Mouse (Mus musculus) cerebellum, postnatal 4 days (tissue): ENCODE data around the gene Dmrt1.

ENCODE experiments used
- DNase-seq, 2 experiments: peaks; one replicate each; pipeline ENCODE4 v3.0.0; 2022; ENCODE audit warnings: low spot score in 2 of 2, mixed read lengths in 1 of 2

Gene Dmrt1

DNA sequence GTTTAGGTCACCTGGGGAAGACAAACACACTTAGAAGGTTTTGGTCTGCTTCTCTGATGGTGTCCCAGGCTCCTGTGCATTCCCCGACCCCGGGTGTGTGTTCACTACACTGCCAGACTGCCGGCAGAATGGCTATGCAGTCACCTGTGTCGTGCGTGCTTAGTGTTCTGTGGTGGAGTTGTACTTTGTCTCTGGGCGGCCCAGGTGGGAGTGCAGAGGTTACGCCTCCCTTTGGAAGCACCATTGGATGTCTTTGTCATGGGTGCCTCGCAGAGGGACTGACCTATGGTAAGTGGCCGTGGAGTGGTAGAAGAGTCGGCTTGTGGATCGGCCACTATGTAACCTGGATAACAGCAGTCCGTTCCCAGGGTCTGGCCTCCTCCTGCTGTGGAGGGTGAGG, 59.0 kb downstream of the Dmrt1 start:
- DNase-seq, result no peak

DNA sequence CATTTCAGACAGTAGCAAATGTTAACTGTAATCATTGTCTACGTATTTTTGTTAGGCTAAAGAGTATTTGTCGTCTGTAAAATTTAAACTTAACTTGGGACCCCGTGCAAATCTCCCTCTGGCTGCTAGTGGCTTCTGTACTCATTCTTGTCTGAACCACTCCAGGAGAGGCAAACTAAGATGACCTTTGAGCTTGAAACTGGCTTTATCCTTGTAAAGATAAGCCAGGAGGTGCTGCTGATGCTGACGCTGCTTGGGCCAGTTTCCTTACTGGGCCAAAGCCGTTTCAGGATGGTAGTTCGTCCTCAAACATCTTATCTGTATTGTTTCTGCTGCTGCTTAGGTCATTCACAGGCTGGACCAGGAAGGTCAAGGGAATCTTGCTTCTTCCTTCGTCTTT, 64.4 kb downstream of the Dmrt1 start:
- no peak for DNase-seq

DNA sequence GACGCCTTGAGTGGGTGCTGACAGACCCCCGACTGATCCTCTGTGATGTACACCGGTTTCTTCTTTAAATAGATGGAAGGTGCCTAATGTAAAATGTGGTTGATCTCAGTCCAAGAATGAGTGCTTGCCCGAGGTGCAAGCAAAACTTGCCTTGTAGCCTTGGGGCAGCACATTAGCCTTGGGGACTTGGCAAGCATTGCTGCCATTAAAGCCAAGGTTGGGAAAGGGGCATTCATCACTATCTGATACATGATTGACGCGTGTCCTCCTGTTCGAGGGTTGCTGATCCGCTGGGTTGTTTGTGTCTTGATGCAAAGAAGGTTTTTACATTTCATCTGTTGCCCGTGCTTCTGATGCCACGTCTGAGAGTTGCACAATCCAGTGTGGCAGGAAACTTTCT, 69.0 kb downstream of the Dmrt1 start:
- DNase-seq, result no peak

DNA sequence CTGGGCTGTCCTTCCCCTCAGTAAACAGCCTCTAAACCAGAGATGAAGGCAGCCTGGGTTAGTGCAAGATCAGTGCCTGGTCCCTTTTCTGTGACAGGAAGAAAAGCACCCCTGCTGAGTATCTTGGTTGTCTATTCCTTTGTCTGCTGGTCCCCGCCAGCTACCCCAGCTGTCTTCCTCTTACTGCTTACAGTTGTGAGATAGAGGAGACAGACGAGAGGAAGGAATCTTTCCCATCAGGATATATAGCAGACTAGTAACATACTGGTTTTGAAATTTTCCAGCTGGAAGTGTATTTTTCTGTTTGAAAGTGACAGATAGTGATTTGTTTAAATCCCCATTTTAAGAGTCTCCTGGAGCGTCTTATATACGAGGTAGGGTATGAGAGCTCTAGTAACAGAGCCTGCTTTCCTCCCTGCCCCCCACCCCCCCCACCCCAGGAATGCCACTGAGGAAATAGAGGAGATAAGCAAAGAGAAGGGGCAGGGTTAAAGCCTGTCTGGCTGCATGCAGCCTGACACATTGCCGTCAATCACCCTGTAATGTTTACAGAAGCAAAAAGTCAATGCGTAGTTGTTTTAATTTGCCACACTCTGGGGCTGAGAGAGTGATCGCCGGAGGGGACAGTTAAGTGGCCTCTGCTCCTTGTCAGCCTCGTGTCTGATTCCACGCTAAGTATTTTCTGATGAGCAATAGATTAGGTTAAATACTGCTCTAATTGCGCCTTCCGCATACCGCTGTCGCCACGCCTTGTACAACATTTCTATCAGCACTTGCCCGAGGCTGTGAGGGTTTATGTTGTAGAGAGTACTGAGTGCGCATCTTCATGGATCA, 69.8 kb downstream of the Dmrt1 start:
- DNase-seq, result no peak

DNA sequence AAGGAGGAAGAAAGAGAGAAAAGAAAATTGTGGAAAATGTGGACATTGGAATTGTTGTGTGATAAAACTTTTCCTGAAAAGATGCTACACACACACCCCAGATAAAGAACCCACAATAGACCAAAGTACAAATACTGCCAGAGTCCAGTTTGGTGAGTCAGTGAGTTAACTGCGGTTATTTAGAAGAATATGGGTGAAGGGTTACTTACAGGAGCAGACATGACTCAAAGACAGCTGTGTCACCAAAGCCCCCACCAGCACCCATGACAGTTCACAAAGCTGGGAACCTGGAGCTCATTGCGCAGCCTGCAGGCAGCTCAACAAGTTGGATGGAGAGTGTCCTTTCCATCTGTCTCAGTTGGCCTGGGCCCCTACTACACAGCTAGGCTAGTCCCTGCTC, 72.9 kb downstream of the Dmrt1 start:
- DNase-seq, result no peak

DNA sequence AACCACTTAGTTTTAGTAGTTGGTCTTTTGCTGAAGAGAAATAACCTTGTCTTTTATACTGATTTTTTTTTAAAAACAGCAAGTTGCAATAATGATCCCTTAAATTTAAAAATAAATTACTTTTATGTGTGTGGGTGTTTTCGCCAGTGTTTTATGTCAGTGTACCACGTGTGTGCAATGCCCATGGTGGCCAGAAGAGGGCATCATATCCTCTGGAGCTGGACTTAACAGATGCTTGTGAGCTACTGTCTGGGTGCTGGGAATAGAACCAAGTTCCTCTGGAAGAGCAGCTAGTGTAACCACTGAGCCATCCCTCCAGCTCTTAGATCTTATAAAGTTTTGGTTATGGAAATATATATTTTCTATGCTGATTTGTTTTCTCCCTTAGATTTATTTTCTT, 74.0 kb downstream of the Dmrt1 start:
- DNase-seq, result no peak

DNA sequence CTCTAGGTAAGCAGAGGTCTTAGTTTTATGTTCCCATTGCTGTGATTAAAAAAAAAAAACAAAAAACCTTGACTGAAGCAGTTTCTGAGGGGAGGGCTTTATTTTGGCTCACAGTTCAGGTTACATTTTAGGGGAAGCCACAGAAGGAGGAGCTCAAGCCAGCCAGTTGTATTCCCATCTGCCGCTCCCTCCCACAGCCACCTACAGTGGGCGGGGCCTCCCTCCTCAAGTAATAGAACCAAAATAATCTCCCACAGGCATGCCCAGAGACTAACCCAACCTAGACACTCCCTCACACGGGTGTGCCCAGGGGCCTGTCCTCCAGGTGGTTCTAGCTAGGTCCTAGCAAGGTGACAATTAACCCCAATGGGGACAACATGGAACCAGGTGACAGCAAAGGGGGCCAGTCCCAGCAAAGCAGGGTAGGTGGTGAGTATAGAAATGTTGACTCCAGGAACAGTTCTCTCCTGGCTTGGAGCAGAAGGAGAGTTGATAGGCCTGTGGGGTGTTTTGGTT, 92.4 kb downstream of the Dmrt1 start:
- no peak for DNase-seq

DNA sequence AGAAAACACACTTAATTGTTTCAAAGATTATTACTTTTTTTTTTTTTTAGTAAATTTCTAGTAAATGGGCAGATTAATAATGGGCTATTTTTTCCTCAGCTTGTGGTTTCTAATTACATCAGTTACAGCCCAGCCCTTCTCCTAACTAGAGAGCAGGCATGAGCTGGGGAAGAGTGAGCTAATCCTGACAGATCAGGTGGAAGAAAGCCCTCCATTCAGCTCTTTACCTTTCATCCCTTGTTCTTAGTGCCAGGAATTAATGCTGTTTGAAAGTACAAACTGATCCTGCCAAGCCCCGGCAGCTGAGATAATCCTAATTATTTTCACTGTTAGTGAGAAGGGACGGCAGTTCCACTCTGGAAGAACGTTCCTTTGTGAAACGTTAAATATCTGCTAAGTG, 93.2 kb downstream of the Dmrt1 start:
- DNase-seq, result no peak

DNA sequence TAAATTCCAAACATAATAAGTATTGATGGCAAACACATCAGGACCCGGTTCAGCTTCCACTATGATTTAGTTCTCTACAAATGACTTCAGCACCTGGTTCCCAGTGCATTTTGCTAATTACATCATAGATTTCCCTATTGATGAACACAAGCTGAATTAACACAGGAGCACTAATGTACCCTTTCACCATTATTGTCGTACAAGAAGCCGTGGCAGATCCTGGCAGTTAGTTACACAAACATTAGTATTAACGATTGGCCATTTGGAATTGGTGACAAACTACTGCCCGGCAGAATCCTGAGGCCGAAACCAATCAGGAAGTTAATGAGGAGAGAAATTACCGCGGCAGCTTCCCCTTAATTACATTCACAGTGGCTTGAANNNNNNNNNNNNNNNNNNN, 96.5 kb downstream of the Dmrt1 start:
- DNase-seq, result no peak

DNA sequence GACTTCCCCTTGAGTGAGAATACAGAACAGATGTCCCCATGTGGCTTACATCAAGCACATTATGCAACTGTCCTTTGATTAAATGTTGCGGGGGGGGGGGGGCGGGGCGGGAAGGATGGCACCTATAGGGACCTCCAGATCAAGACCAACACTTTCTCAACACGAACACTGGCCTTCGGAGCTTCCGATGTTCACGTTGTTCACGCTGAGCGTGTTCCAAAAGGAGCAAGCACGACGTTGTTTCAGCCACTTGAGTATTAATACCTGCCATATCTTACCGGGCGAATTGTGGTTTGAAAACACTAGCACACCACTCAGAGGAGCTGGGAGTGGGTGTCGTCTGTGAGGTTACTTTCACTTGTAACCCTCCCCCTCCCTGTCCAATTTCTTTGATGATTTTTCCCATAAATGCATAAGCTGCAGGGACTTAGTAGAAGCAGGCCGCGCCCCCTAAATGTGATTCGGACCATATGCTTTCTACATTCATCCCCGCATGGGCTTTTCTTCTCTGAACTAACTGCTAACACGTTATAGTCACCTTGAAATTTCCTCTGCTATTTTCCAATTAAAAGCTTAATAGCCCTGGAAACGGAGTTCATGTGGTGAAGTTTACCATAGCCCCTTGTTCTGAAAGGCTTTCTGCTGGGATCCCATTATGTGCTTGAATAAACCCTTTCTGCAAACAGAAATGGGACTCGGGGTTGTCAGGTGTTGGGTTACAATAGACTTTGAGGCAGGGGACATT, 102.2 kb downstream of the Dmrt1 start:
- no peak for DNase-seq

DNA sequence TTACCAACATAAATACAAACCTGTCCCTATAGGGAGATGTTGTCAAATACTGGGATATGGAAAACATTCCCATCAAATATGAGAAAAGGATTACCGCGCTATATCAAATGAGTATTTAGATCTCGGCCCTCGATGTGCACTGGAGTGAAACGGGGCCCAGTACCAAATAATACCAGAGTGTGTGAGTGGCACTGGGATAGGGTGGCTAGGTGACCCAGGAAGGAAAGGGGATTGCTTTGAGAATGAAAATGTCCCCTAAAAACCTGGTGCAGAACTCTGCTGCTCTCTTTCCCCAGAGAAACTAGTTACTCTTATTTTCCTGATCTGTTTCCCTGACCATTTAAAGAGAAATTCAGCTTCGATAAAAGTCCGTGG, 102.8 kb downstream of the Dmrt1 start:
- DNase-seq, result no peak

DNA sequence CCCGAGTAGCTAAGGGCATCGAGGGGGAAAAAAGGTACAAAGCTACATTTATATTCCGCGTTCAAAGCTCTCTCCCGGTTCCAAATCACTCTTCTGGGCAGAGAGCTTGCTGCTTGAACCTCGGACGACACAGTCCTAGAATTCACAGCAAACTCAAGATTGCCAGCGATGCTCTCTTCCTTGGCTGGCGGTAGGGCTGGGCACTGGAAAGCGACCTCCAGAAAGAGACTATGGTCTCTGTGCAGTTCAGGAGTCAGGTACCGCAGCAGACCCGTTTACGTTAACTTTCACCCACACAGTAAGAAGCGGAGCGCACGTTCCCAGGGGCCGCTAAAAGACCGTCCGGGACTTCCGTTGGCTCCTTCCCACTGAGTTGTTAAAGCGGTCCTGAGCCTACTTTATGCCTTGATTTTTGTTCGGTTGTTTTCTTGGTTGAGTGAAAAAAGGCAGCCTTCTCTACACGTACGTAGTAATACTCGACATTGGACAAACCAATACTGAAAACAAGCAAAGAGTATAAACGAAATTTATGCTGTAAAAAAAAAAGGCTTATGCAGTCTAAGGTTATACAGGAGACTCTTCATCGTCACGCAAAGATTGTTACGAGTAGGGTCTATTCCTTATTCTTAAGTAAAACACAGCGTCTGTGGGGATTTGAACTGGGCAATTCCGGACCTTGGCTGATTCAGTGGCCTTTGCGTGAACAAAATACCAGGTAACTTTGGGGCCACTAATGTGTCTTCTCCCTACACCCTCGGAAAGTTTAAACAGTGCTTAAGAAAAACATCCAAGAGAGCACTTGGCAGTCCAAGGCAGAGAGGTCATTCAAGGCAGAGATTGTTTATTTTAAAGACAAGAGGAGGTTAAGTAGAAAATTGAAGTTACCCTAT, 103.8 kb downstream of the Dmrt1 start:
- no peak for DNase-seq

DNA sequence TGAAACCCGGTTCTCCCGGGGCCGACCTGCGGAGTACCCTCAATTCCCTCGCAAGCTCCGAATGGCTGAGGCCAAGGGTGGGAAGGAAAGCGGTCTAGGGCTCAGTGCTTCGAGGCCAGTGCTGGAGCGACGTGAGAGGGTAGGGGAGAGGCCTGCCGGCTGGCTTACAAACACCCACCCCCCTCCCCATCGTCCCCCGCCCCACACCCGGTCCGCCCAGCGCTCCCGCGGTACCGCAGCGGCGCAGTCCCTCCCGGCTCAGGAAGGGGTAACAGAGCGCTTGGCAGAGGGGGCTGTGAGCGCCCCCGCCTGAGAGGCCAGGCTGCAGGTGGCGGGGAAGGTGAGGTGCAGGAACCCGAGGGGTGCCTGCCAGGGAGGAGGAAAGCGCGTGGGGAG, 104.6 kb downstream of the Dmrt1 start, which contains the start of gene Dmrt3:
Gene Dmrt3, plus strand, starts transcription at position 287 of the 396 bp plus-strand sequence.
- DNase-seq, result no peak

DNA sequence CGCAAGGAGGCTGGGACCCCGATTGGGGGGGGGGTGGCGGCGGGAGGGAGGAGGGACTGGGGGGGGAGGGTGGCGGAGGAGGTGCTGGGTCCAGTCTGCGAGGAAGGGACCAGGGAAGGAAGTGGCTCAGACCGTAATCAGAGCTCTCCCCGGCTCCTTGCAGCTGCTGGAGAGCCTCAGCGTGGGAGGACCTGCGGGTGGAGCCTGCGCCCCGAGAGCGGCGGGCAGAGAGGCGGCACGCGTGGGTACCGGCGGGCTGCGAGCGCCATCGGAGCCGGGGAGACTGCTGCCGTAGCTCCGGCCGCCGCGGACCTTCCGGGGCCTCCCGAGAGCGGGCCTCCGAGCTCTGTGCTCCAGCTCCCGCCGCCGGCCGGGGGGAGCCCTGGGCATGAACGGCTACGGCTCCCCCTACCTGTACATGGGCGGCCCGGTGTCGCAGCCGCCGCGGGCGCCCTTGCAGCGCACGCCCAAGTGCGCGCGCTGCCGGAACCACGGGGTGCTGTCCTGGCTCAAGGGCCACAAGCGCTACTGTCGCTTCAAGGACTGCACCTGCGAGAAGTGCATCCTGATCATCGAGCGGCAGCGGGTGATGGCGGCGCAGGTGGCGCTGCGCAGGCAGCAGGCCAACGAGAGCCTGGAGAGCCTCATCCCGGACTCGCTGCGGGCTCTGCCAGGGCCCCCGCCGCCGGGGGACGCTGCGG, 105.1 kb downstream of the Dmrt1 start:
- no peak for DNase-seq

DNA sequence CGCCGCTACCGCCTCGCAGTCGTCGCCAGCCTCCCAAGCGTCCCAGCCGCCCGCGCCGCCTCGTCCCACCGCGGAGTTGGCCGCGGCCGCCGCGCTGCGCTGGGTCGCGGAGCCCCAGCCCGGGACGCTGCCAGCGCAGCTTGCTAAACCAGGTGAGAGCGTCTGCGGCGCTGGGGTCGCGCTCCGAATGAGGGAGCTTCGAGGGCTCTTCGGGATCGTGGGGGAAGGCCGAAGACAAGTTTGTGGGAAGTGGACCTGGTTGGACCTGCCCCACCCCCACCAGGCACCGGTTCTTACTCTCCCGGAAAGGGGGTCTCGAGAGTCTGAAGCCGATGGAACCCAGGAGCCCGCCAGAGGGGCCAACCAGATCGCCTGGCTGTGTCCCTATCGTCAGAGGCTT, 105.7 kb downstream of the Dmrt1 start:
- DNase-seq, result no peak

DNA sequence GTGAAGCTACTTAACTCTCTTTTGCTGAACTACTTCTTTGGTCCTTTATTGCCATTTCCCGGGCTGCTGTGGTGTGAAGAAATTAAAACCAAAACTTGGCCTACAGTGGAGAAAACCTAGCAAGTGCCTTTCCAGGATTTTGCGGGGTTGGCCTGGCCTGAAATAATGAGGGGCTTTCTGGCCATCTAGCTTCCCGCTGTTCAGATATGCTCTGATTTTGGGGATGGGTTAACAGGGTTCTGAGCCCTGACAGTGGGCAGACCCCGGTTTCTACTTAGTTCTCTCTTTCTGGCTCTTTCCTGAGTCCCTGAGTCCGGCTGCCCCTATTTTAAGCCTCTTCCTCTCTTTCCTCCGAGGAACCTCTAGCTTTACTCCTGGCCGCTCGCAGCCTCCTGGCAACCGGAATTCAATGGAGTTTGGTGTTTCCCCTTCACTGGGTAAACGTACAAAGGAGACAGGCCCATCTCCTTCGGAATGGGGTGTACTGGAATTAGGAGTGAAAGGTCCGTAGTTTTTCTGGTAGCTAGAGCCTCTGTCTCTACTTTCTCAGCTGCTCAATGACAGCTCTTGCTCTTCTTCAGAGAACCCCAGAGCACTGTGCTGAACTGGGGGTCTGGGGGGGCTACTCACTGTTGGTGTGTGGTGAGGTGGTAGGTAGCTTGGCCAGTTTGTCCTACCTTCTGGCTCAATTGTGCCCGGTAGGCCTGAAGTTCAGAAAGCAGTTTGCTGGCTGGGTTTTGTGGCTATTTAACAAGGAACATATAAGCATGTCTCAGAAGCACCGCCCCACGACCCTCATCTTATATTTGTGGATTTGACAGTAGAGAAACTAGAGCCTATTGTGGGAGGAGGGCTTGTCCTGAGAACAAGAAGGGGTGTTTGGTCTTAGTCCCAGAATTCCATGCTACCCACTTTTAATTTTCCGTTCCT, 106.7 kb downstream of the Dmrt1 start:
- DNase-seq, result no peak

DNA sequence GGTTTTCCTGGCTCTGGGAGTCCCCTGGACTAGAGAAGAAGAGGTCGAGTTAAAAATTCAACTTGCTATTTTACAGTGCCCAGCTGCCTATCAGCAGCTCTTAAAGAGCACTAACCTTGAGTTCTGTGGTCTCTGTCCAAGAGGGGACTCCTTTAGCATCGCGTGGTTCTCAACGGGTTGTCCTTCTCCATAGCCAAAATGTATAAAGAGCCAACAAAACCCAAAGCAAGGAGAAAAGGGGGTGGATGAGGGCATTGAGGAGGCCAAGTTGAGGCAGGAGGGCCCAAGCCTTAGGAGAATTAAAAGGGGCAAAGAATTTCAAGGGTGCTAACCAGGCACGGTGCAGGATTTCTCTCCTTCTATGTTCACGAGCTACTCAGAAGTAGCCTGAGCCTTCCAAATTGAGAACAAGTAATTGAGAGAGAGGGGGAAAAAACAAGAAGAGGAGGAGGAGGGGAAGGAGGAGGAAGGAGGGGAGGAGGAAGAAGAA, 107.4 kb downstream of the Dmrt1 start:
- no peak for DNase-seq

DNA sequence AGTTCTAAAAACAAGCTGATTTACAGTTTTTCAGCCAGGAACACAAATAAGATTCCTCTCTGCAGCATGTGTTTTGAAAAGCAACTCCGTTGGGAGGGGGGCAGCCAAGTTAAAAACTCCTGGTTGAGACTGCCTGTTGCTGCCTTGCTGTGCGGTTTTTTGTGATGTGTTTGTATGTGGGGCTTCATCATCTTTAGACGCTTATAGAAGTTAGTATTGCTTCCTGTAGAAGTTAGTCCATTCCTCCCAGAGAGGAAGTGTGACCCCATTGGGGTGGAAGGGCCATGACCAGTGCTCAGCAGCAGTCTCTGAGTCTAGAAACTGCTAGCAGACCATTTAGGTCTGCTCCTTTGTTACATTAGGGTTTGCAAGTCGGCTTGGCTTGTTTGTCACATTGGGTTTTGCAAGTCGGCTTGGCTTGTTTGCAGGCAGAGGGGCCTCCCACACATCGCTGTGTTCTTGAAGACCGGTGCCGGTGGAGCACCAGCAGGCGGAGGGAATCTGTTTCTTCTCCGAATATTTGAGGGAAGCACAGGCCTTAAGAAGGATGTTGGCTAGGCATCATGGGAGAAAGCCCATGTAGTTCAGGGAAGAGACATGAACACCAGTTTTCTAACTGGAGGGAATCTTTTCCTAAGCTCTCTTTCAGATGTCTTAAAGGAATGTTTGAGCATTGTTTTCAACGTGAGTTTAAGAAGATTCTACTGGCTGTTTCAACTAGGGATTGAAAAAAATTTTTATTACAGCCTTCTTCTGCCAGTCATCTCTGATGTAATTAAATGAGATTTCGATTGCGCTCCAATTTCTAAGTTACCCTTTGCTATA, 108.3 kb downstream of the Dmrt1 start:
- no peak for DNase-seq

DNA sequence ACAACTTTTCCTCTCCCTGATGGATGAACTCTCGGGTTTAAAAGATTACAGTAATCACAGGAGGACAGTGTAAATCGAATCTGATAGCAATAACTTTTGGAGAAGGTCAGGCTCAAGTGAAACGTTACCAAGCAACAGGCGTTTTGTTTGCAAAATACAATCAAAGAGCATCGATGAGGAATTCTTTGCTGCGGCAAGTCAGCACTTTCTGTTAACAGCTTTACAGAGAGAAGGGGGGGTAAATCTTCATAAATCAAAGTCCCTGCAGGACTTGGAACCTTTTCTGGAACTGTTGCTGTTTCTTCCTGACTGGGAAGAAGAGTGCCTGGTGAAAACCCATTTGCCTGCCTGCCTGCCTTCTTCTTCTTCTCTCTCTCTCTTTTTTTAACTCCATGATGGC, 110.5 kb downstream of the Dmrt1 start:
- no peak for DNase-seq
